Mouse (Mus musculus) brain, adult 2 months (tissue): ENCODE results near the gene Cdh23.

ENCODE experiments used
- DNase-seq: peaks from one replicate; pipeline ENCODE4 v3.0.0; 2011; ENCODE audit warnings: low read depth, low spot score

The Cdh23 gene

GRCm38 (mm10) chr10:60481381-60481780, 214.9 kb downstream of the Cdh23 start:
- no peak for DNase-seq

- no peak for DNase-seq
Observed at GRCm38 (mm10) chr10:60474549-60474948, 221.7 kb downstream of the Cdh23 start.

- no peak for DNase-seq
Observed at GRCm38 (mm10) chr10:60473782-60474322, 222.4 kb downstream of the Cdh23 start.

GRCm38 (mm10) chr10:60467752-60468151, 228.5 kb downstream of the Cdh23 start:
- DNase-seq = no peak

GRCm38 (mm10) chr10:60463953-60464647, 232.2 kb downstream of the Cdh23 start:
- DNase-seq = no peak

GRCm38 (mm10) chr10:60456662-60457397, 239.5 kb downstream of the Cdh23 start:
- no peak for DNase-seq

GRCm38 (mm10) chr10:60455193-60455592, 241.1 kb downstream of the Cdh23 start:
- no peak for DNase-seq

DNA sequence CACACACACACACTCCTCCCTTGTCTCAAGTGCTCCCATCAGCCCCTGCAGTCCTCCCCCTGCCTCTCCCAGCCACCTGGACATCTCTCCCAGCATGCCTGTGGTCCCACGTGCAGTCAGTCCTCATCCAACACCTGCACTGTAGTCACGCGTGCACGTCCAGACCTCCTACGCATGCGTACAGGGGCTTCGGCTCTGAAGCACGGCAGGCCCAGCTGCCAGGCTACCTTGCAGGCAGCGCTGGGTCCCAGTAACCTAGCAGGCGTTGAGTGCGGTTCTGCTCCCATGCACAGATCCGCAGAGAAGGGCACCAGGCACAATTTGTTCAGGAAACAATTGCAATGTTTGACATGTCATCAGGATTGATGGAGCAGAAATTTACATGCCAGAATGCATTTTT, 249.1 kb downstream of the Cdh23 start:
- DNase-seq = peak; percentile 18

- DNase-seq = no peak
Observed at GRCm38 (mm10) chr10:60445031-60445593, 251.2 kb downstream of the Cdh23 start.

DNA sequence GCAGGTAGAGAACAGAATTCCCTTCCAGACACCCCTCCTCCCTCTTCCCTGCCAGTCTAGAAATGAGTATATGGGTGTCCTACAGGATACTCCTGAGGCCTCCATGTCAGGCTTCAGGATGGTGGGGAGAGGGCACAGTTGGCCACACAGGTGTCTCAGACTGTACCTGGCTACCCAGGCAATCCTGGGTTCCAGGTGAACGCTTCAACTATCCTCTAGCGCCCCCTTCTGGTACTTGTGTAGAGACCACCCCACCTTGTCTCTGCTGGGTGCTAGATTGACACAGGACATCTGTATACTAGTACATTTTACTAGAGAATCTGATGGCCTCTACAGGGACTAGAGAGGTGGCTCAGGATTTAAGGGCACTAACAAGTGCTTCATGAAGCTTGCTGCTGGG, 253.2 kb downstream of the Cdh23 start:
- peak; percentile 3 for DNase-seq

DNA sequence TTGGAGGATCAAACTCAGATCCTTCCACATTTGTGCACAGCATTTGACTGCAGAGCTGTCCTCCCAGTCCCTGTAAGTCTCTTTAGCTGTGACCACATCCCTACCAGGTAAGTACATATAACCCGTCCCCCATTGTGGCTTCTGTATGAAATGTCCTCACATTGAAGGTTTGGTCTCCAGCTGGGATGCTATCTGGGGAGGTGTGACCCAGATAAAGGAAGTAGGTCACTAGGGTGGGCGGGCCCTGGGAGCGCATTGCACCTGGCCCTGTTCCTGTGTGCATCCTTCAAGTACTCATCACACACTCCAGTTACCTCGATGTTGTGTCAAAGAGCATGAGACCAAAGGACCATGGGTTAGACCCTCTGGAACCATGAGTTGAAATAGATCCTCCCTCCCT, 254.0 kb downstream of the Cdh23 start:
- DNase-seq = no peak

- DNase-seq = no peak
Observed at GRCm38 (mm10) chr10:60432679-60433078, 263.6 kb downstream of the Cdh23 start.

DNA sequence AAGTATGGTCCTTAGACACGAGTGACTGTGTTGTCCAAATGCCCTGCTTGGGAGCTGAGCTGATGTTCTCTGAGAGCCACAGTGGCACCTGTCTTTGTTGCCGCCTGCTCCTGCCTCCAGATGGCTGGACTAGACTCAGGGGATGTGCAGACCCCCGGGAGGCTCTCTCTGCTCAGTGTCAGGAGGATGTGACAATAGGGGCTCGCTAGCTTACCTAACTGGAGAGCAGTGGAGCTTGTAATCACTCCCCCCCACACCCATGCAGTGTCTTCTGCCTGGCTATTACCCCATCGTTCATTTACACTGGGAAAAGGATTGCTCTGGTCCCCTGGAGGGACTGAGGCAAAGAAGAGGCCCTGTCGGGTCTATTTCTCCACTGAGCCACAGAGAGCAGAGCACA, 265.7 kb downstream of the Cdh23 start:
- no peak for DNase-seq

DNA sequence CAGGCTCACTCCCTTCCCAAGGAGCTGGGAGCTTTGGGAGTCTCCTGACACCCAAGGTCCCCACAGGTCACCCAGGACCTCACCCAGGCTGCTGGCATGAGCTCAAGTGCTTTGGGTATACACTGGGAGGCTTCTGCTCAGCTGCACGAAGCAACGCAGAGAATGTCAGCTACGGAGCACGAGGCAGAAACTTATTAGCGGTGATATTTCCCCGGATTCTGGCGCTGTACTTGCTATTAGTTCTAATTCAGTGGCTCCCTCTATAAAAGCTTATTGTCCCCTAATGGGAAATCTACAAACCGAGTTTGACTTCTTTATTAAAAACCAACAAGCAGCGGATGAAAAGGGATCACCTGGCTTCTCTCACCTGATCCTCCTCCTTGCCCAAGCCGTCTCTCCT, 266.3 kb downstream of the Cdh23 start:
- DNase-seq = no peak

- DNase-seq = no peak
Observed at GRCm38 (mm10) chr10:60422756-60423155, 273.5 kb downstream of the Cdh23 start.

GRCm38 (mm10) chr10:60419624-60420023, 276.7 kb downstream of the Cdh23 start:
- DNase-seq = no peak

DNA sequence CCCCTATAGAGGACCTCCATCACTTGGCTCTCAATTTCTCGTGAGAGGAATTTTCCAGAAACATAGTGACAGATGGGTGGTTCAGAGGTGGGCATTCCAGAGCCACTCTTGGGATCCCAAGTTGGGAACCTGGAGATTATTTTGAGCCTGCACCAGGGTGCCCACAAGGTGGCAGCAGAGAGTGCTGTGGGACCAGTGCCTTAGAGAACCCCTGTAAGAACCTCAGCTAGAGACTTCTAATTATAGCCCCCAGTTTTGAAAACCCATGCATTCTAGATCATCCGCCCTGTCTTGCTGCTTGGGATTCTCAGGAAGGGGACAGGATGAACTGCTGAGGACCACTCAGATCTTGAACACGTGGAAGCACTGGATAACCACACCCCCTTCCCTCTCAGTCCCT, 278.2 kb downstream of the Cdh23 start:
- peak; percentile 71 for DNase-seq

DNA sequence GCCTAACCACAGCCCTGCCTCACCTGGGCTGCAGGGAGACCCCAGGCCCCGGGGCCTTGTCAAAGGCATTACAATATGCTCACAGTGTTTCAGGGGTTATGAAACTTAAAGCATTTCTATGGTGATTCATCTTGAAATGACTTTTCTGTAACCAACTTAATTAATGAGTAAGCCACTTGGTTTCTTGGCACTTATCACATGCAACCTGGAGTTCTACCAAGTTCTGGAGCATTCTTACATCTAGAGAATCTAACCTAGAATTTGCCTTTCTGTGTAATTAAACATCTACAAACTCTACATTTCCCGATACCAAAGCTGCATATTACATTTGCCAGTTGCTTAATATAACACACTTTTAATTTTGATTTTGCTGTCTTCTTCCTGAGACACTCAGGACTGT, 279.2 kb downstream of the Cdh23 start:
- peak; percentile 56 for DNase-seq

- DNase-seq = no peak
Observed at GRCm38 (mm10) chr10:60413756-60414155, 282.5 kb downstream of the Cdh23 start.

GRCm38 (mm10) chr10:60411794-60412193, 284.5 kb downstream of the Cdh23 start:
- no peak for DNase-seq

DNA sequence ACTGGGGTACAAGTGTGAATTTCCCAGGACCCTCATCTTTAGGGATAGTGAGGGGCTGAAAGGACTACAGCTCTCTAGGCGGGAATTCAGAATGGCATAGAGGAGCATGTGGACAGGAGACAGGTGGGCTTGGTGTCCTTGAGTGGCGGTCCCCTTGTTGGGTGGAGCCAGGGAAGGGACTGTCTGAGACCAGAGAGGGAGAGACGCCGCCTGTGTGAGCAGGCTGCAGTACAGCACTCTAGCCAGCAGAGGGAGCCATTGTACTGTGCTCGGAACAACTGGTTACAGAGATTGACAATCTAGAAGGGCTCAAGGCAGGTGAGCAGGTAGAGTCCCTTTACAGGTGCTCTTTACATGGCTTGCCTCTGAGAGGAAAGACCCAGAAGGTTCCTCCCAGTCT, 288.5 kb downstream of the Cdh23 start:
- DNase-seq = peak; percentile 65

DNA sequence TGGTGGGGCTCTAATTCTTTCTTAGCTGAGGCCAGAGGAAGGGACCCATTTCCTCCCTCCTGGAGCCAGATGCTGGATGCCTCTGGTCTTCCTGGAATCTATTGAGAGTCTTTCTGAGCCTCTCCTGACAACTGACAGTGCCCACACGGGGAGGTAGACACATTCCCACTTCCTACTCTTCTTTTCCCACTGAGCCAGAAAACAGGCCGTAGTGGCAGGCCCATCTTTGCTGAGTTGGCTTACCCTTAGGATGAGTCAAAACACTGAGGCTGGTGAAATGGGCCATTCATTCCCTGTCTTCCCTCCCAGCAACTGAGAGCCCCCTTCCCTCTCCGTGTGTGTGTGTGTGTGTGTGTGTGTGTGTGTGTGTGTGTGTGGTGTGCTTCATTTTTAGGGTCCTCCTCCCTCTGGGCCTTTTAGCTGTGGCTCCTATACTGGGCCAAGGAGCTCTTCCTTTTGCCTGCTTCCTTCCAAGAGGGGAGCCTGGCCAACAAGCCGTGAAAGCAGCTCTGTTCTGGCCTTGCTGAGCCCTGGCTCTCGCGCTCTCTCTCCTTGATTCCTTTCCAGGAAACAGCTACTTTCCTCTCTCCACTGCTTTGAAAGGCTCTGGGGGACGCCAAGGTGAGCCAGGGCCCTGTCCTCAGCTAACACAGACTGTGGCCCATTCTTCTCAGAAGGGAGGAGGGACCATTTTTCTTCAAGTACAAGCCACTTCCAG, 290.7 kb downstream of the Cdh23 start:
- DNase-seq = peak; percentile 56
